Mouse (Mus musculus) bone marrow, adult 2 months (tissue): ENCODE measurements around the gene Tor2a.

Experiments used
- CTCF ChIP-seq: fragments of 200-500 bp; IDR thresholded peaks from 2 replicates; pipeline ENCODE4 v1.5.1; 2011; ENCODE audit warnings: low read length, control low read depth; ENCODE audit not compliant: control insufficient read depth, insufficient read depth
- POLR2A ChIP-seq: fragments of 200-500 bp; IDR thresholded peaks from 2 replicates; pipeline ENCODE4 v1.6.1; 2011; ENCODE audit warnings: low read depth, mild to moderate bottlenecking, control low read depth, low read length, borderline replicate concordance; ENCODE audit not compliant: control insufficient read depth

DNA sequence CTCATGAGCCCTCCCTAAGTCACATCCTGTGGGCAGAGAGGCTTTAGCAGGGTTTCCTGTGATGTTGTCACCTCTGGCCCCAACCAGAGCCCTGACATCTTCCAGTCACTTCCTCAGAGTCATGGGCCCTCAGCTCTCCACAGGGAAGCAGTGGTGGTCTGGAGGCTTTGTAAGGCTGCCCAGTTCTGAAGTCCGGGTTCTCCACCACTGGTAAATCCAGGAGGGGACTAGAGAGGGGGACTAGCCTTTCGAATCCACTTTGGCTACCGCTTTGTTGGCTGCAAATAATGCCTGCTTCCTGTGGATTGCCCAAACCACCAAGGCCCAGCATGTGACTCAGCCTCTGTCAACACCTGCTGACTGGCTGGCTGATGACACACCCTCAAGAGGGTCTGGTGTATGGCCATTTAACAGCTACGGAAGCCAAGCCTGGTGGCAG is 42.0 kb upstream of the Tor2a start:
- TF ChIP-seq CTCF (0 out of 2 replicates have a peak, but pooled peaks have one; percentile 13), POLR2A (no peak)
